Mouse (Mus musculus) CH12.LX (cell line): Measurements from ENCODE around the gene Immp2l.

Experiments used
- EP300 ChIP-seq: IDR thresholded peaks from 2 replicates; pipeline ENCODE4 v1.6.1; 2011; ENCODE audit warnings: low read length, improper control_type of control experiment
- IRF4 ChIP-seq: IDR thresholded peaks from 2 replicates; pipeline ENCODE4 v1.6.1; 2014; ENCODE audit warnings: low read depth, mild to moderate bottlenecking, inconsistent platforms, low read length, improper control_type of control experiment
- NELFE ChIP-seq: IDR thresholded peaks from 2 replicates; pipeline ENCODE4 v1.6.1; 2011; ENCODE audit warnings: low read depth, low read length, improper control_type of control experiment
- RAD21 ChIP-seq: IDR thresholded peaks from 2 replicates; pipeline ENCODE4 v1.6.1; 2011; ENCODE audit warnings: low read depth, mild to moderate bottlenecking, low read length, improper control_type of control experiment, moderate library complexity
- ZKSCAN1 ChIP-seq: IDR thresholded peaks from 2 replicates; pipeline ENCODE4 v1.6.1; 2012; ENCODE audit warnings: low read depth, inconsistent platforms, low read length, improper control_type of control experiment, borderline replicate concordance

DNA sequence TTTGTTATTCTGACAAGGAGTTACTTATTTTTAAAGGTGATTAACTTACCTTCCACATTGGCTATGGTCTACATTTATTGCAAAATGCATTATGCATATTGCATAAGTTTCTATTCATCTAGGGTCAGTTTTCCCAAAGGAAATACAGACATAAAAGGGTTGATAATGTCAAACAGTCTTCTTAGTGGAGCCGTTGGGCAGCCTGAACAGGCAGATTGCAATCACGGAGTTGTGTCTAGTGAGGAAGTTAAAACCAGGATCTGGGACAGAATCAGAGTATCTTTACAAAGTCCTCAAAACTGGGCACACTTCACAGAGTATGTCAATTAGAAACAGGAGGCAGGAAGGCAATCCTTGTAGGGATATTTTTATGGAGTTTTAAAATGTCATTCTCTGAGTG lies 300.5 kb downstream of the Immp2l start:
- TF ChIP-seq NELFE (no peak), ZKSCAN1 (no peak), IRF4 (no peak), EP300 (no peak), RAD21 (no peak)
